Mouse (Mus musculus) CH12.LX (cell line): Measurements from ENCODE around the gene Wt1. TPM values are rescaled to one million over a fixed set of nuclear protein-coding genes. Genes with fewer than 3 reads are reported as not detected.

Experiments used
- DNase-seq: peaks from one replicate; pipeline ENCODE4 v3.0.0-alpha.2; 2013; ENCODE audit errors: extremely low read depth
- H3K27ac ChIP-seq: 2 replicates; pipeline ENCODE4 v1.5.1; 2012; ENCODE audit warnings: low read depth, mild to moderate bottlenecking, control low read depth, moderate library complexity; ENCODE audit not compliant: insufficient read depth
- H3K27me3 ChIP-seq: replicated peaks from 2 replicates; pipeline ENCODE3; 2012; ENCODE audit warnings: inconsistent platforms
- H3K36me3 ChIP-seq, 2 experiments: replicated peaks in 1 of 2; 2 replicates each; pipeline versions ENCODE3 to v1.6.1; 2012; ENCODE audit warnings: inconsistent platforms in 1 of 2, low read length in 1 of 2, mild to moderate bottlenecking in 1 of 2, mixed read lengths in 1 of 2, moderate library complexity in 1 of 2; ENCODE audit not compliant: control insufficient read depth in 1 of 2, insufficient read depth in 1 of 2
- H3K4me1 ChIP-seq, 2 experiments: 2 replicates each; pipeline ENCODE4 v1.6.1; 2012; ENCODE audit warnings: inconsistent platforms in 1 of 2, moderate library complexity in 1 of 2; ENCODE audit not compliant: insufficient read depth in 2 of 2, control insufficient read depth in 1 of 2
- H3K4me2 ChIP-seq: 2 replicates; pipeline ENCODE4 v1.6.1; 2012; ENCODE audit warnings: low read depth, mild to moderate bottlenecking, control low read depth; ENCODE audit not compliant: poor library complexity, insufficient read depth, severe bottlenecking
- H3K4me3 ChIP-seq, 3 experiments: fragments of 150-350 bp in 1 of 3; sonication (generic) in 1 of 3; replicated peaks in 1 of 3; 2 replicates each; pipeline versions ENCODE3 to v1.5.1; 2011 to 2012; ENCODE audit warnings: low read depth in 2 of 3, low read length in 2 of 3, mild to moderate bottlenecking in 2 of 3, moderate library complexity in 2 of 3, control low read depth in 1 of 3, improper control_type of control experiment in 1 of 3, inconsistent platforms in 1 of 3, mixed read lengths in 1 of 3; ENCODE audit not compliant: poor library complexity in 1 of 3
- H3K79me2 ChIP-seq: replicated peaks from 2 replicates; pipeline ENCODE4 v1.6.1; 2012; ENCODE audit warnings: mild to moderate bottlenecking, moderate library complexity; ENCODE audit not compliant: control insufficient read depth, poor library complexity, insufficient read depth, severe bottlenecking; ENCODE audit errors: extremely low read depth
- H3K9ac ChIP-seq: 2 replicates; pipeline ENCODE4 v1.6.1; 2012; ENCODE audit warnings: low read depth, mild to moderate bottlenecking, control low read depth, moderate library complexity; ENCODE audit not compliant: insufficient read depth
- H3K9me3 ChIP-seq: replicated peaks from 2 replicates; pipeline ENCODE3; 2012; ENCODE audit warnings: low read length, inconsistent platforms, mixed read lengths
- CHD1 ChIP-seq: IDR thresholded peaks from 2 replicates; pipeline ENCODE4 v1.6.1; 2012; ENCODE audit warnings: low read depth, low read length, improper control_type of control experiment, inconsistent platforms
- CTCF ChIP-seq, 2 experiments: IDR thresholded peaks in 1 of 2; conservative IDR thresholded peaks in 1 of 2; 2 replicates each; pipeline ENCODE4 v1.5.1; 2011 to 2012; ENCODE audit warnings: low read depth in 2 of 2, low read length in 2 of 2, improper control_type of control experiment in 1 of 2, inconsistent platforms in 1 of 2, mild to moderate bottlenecking in 1 of 2, moderate library complexity in 1 of 2
- ELF1 ChIP-seq: IDR thresholded peaks from 2 replicates; pipeline ENCODE4 v1.6.1; 2014; ENCODE audit warnings: low read depth, mild to moderate bottlenecking, inconsistent platforms, low read length, improper control_type of control experiment
- ETS1 ChIP-seq: conservative IDR thresholded peaks from 2 replicates; pipeline ENCODE4 v1.6.1; 2012; ENCODE audit warnings: low read depth, mild to moderate bottlenecking, inconsistent platforms, low read length, improper control_type of control experiment, moderate library complexity
- MAX ChIP-seq: IDR thresholded peaks from 2 replicates; pipeline ENCODE4 v1.6.1; 2011; ENCODE audit warnings: low read length, improper control_type of control experiment
- POLR2A ChIP-seq: IDR thresholded peaks from 2 replicates; pipeline ENCODE4 v1.6.1; 2011; ENCODE audit warnings: low read depth, mild to moderate bottlenecking, improper control_type of control experiment, low read length
- RAD21 ChIP-seq: IDR thresholded peaks from 2 replicates; pipeline ENCODE4 v1.6.1; 2011; ENCODE audit warnings: low read depth, mild to moderate bottlenecking, low read length, improper control_type of control experiment, moderate library complexity
- dilution Hi-C: fragments of 300-500 bp; cut with MboI; formaldehyde crosslinking; loops from 2 replicates; pipeline ENCODE4 v1.14.3; 2020; ENCODE audit warnings: low sequenced_read_pairs; ENCODE audit not compliant: extremely low pct_unique_long_range_greater_than_20kb, extremely low pct_ligation_motif_present
- in situ Hi-C: fragments of 300-500 bp; cut with MboI; formaldehyde crosslinking; loops from 3 replicates; pipeline ENCODE4 v1.14.3; 2019; ENCODE audit warnings: low sequenced_read_pairs, low pct_ligation_motif_present, low pct_unique_long_range_greater_than_20kb, mixed read lengths
- polyA plus RNA-seq: library from polyadenylated mRNA; unstranded; fragments of >175 nt; gene quantifications from 2 replicates; pipeline ENCODE4 v1.2.1, GENCODE M21; 2012; ENCODE audit warnings: low read depth; ENCODE audit not compliant: insufficient read length
- total RNA-seq, 2 experiments: library from RNA; depleted of rRNA; stranded (reverse); fragments of 300-350 nt in 1 of 2; fragments of >200 nt in 1 of 2; gene quantifications; 2 replicates each; pipeline ENCODE4 v1.2.3; 2012 to 2014

The Wt1 gene
- total and polyA plus RNA-seq, 3 experiments: not detected

- Histone ChIP-seq H3K79me2 (no peaks in the 10 kb centered on the region), H3K4me1 (no peaks in the 10 kb centered on the region), H3K4me2 (no peak overlapping the region), H3K27me3 (no peaks in the 10 kb centered on the region), H3K9ac (no peak overlapping the region), H3K9me3 (no peaks in the 10 kb centered on the region), H3K4me3 (no peak overlapping the region), H3K27ac (no peak overlapping the region), H3K36me3 (no peaks in the 10 kb centered on the region)
- dilution Hi-C loops: no loop called here
- TF ChIP-seq CHD1: no peak
- in situ Hi-C loops: no loop called here
- DNase-seq: no peak
Observed at GRCm38 (mm10) chr2:105143731-105144130, 17.4 kb downstream of the Wt1 start.

GRCm38 (mm10) chr2:105151544-105151943, 25.2 kb downstream of the Wt1 start:
- Histone ChIP-seq H3K9ac (no peak overlapping the region), H3K4me1 (peaks cover under 1 to 2% of the 10 kb centered on the region in 2 experiments; a peak in 2 of 4 replicates), H3K36me3 (no peaks in the 10 kb centered on the region), H3K4me3 (no peak overlapping the region), H3K27ac (no peak overlapping the region), H3K4me2 (no peak overlapping the region), H3K9me3 (no peaks in the 10 kb centered on the region), H3K79me2 (no peaks in the 10 kb centered on the region), H3K27me3 (no peaks in the 10 kb centered on the region)
- in situ Hi-C loops (no loop called here), dilution Hi-C loops (no loop called here)
- TF ChIP-seq ELF1 (no peak), RAD21 (no peak), ETS1 (no peak), MAX (no peak)
- no peak for DNase-seq

GRCm38 (mm10) chr2:105153046-105153445, 26.7 kb downstream of the Wt1 start:
- H3K9ac ChIP-seq: no peak overlapping the region
- TF ChIP-seq ELF1 (no peak), CTCF (conservative IDR thresholded peaks at IDR 0.05 in 1 of 2, IDR thresholded peaks at IDR 0.05 in 1 of 2; ENCODE audit: low read depth in 2 of 2, low read length in 2 of 2) (no peak)
- TF ChIP-seq, all 38 proteins: peak for 0
- no peak overlapping the region for H3K4me2 ChIP-seq
- no peaks in the 10 kb centered on the region for H3K27me3 ChIP-seq
- H3K27ac ChIP-seq: no peak overlapping the region
- H3K79me2 ChIP-seq: no peaks in the 10 kb centered on the region
- no peak overlapping the region for H3K4me3 ChIP-seq
- H3K36me3 ChIP-seq: no peaks in the 10 kb centered on the region
- peaks cover 3 to 15% of the 10 kb centered on the region in 2 experiments; a peak in 3 of 4 replicates for H3K4me1 ChIP-seq
- no peaks in the 10 kb centered on the region for H3K9me3 ChIP-seq
- in situ Hi-C loops (no loop called here), dilution Hi-C loops (no loop called here)
- no peak for DNase-seq

- no peak for DNase-seq
- Histone ChIP-seq H3K4me1 (peaks cover 3 to 15% of the 10 kb centered on the region in 2 experiments; a peak in 3 of 4 replicates), H3K27ac (no peak overlapping the region), H3K4me3 (no peak overlapping the region), H3K79me2 (no peaks in the 10 kb centered on the region), H3K9ac (no peak overlapping the region), H3K4me2 (no peak overlapping the region; the same call in 1 of the 2 replicates), H3K36me3 (no peaks in the 10 kb centered on the region), H3K27me3 (no peaks in the 10 kb centered on the region), H3K9me3 (no peaks in the 10 kb centered on the region)
- TF ChIP-seq POLR2A: no peak
- dilution Hi-C loops: no loop called here
- in situ Hi-C loops: no loop called here
Observed at GRCm38 (mm10) chr2:105160949-105161348, 34.6 kb downstream of the Wt1 start.
